Mouse (Mus musculus): ENCODE measurements at regions not wholly inside any gene's neighbourhood (a gene's known extent, or its start where the extent isn't known, plus 50 kb on each side); places are given as distances from the start of the nearest gene placed in this dataset.

- H3K9ac ChIP-seq = no peak overlapping the region
- no peak for TF ChIP-seq CTCF (IDR thresholded peaks at IDR 0.05; ENCODE audit: low read depth)
- DNase-seq = no peak
- WGBS = 91% methylated on average over 3 of the region's 3 CpGs
- ATAC-seq = no peak
- no peak overlapping the region for H3K4me2 ChIP-seq (ENCODE audit: low read depth)
- no peaks in the 10 kb centered on the region for H3K27me3 ChIP-seq (ENCODE audit: insufficient read depth, low read length)
- no peaks in the 10 kb centered on the region for H3K9me3 ChIP-seq (ENCODE audit: low read length)
- H3K4me3 ChIP-seq (ENCODE audit: low read depth, low read length) = no peak overlapping the region
- H3K27ac ChIP-seq (ENCODE audit: low read depth, low read length) = no peak overlapping the region
- no peaks in the 10 kb centered on the region; the same call in 1 of the 2 replicates for H3K4me1 ChIP-seq (ENCODE audit: insufficient read depth)
- H3K36me3 ChIP-seq (ENCODE audit: insufficient read depth) = no peaks in the 10 kb centered on the region
Measured at GRCm38 (mm10) chr14:25325887-25326286, 133.1 kb upstream of the Zmiz1 start.

DNA sequence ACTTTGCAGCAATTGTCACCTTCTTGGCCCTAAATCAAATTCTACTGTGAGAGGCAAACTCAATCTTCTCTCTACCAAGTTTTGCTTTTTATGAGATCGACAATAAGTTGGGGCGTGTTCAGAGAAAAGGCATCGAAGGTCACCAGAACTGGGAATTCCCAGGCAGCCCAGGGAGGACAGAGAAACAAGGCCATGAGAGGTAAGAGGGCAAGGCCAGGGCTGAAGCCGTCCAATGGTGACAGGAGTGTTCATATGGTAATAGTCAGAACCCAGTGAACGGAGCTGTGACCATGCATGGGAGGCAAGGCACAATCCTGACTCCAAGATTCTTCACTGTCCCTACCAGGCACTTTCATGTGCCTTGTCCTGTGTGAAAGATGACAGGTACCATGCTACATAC is 130.8 kb upstream of the Zmiz1 start:
- Histone ChIP-seq H3K27ac (ENCODE audit: low read depth, low read length) (no peak overlapping the region), H3K9me3 (ENCODE audit: low read length) (no peaks in the 10 kb centered on the region), H3K4me1 (ENCODE audit: insufficient read depth) (no peaks in the 10 kb centered on the region), H3K36me3 (ENCODE audit: insufficient read depth) (no peaks in the 10 kb centered on the region), H3K27me3 (ENCODE audit: insufficient read depth, low read length) (no peaks in the 10 kb centered on the region), H3K9ac (no peak overlapping the region), H3K4me2 (ENCODE audit: low read depth) (no peak overlapping the region), H3K4me3 (ENCODE audit: low read depth, low read length) (no peak overlapping the region)
- 93% methylated on average over 5 of the region's 5 CpGs for WGBS
- DNase-seq (no peak), ATAC-seq (no peak)
- no peak for TF ChIP-seq CTCF (IDR thresholded peaks at IDR 0.05; ENCODE audit: low read depth)

GRCm38 (mm10) chr14:25334186-25334585 is 124.8 kb upstream of the Zmiz1 start:
- Histone ChIP-seq H3K27ac (ENCODE audit: low read depth, low read length) (no peak overlapping the region), H3K4me3 (ENCODE audit: low read depth, low read length) (no peak overlapping the region), H3K9ac (no peak overlapping the region), H3K27me3 (ENCODE audit: insufficient read depth, low read length) (no peaks in the 10 kb centered on the region), H3K36me3 (ENCODE audit: insufficient read depth) (no peaks in the 10 kb centered on the region), H3K9me3 (ENCODE audit: low read length) (no peaks in the 10 kb centered on the region), H3K4me2 (ENCODE audit: low read depth) (no peak overlapping the region), H3K4me1 (ENCODE audit: insufficient read depth) (no peaks in the 10 kb centered on the region)
- TF ChIP-seq CTCF (IDR thresholded peaks at IDR 0.05; ENCODE audit: low read depth) = no peak
- no peak for DNase-seq
- WGBS = 96% methylated on average over 2 of the region's 2 CpGs
- ATAC-seq = no peak

- Histone ChIP-seq H3K36me3 (ENCODE audit: insufficient read depth) (no peaks in the 10 kb centered on the region), H3K4me1 (ENCODE audit: insufficient read depth) (no peaks in the 10 kb centered on the region), H3K27ac (ENCODE audit: low read depth, low read length) (no peak overlapping the region), H3K27me3 (ENCODE audit: insufficient read depth, low read length) (no peaks in the 10 kb centered on the region), H3K4me2 (ENCODE audit: low read depth) (no peak overlapping the region), H3K4me3 (ENCODE audit: low read depth, low read length) (no peak overlapping the region), H3K9ac (no peak overlapping the region), H3K9me3 (ENCODE audit: low read length) (no peaks in the 10 kb centered on the region)
- TF ChIP-seq CTCF (IDR thresholded peaks at IDR 0.05; ENCODE audit: low read depth) = no peak
- 98% methylated on average over 1 of the region's 1 CpGs for WGBS
- no peak for DNase-seq
- ATAC-seq = no peak
Measured at GRCm38 (mm10) chr14:25336875-25337274, 122.1 kb upstream of the Zmiz1 start.

- H3K27ac ChIP-seq (ENCODE audit: low read depth, low read length) = no peak overlapping the region
- no peaks in the 10 kb centered on the region for H3K27me3 ChIP-seq (ENCODE audit: insufficient read depth, low read length)
- ATAC-seq (no peak), DNase-seq (no peak)
- TF ChIP-seq CTCF (IDR thresholded peaks at IDR 0.05; ENCODE audit: low read depth) = no peak
- H3K9me3 ChIP-seq (ENCODE audit: low read length) = no peaks in the 10 kb centered on the region
- H3K4me1 ChIP-seq (ENCODE audit: insufficient read depth) = no peaks in the 10 kb centered on the region
- WGBS = 55% methylated on average over 9 of the region's 9 CpGs
- H3K4me2 ChIP-seq (ENCODE audit: low read depth) = no peak overlapping the region
- H3K4me3 ChIP-seq (ENCODE audit: low read depth, low read length) = no peak overlapping the region
- H3K36me3 ChIP-seq (ENCODE audit: insufficient read depth) = no peaks in the 10 kb centered on the region
- no peak overlapping the region for H3K9ac ChIP-seq
Measured at GRCm38 (mm10) chr14:25338404-25339051, 120.5 kb upstream of the Zmiz1 start.

- no peak overlapping the region for H3K4me2 ChIP-seq (ENCODE audit: low read depth)
- no peaks in the 10 kb centered on the region for H3K27me3 ChIP-seq (ENCODE audit: insufficient read depth, low read length)
- no peak overlapping the region for H3K27ac ChIP-seq (ENCODE audit: low read depth, low read length)
- H3K9ac ChIP-seq = no peak overlapping the region
- ATAC-seq (no peak), DNase-seq (no peak)
- 66% methylated on average over 9 of the region's 9 CpGs for WGBS
- H3K4me1 ChIP-seq (ENCODE audit: insufficient read depth) = no peaks in the 10 kb centered on the region
- no peak for TF ChIP-seq CTCF (IDR thresholded peaks at IDR 0.05; ENCODE audit: low read depth)
- H3K4me3 ChIP-seq (ENCODE audit: low read depth, low read length) = no peak overlapping the region
- H3K36me3 ChIP-seq (ENCODE audit: insufficient read depth) = no peaks in the 10 kb centered on the region
- no peaks in the 10 kb centered on the region for H3K9me3 ChIP-seq (ENCODE audit: low read length)
Measured at GRCm38 (mm10) chr14:25340845-25341244, 118.1 kb upstream of the Zmiz1 start.

DNA sequence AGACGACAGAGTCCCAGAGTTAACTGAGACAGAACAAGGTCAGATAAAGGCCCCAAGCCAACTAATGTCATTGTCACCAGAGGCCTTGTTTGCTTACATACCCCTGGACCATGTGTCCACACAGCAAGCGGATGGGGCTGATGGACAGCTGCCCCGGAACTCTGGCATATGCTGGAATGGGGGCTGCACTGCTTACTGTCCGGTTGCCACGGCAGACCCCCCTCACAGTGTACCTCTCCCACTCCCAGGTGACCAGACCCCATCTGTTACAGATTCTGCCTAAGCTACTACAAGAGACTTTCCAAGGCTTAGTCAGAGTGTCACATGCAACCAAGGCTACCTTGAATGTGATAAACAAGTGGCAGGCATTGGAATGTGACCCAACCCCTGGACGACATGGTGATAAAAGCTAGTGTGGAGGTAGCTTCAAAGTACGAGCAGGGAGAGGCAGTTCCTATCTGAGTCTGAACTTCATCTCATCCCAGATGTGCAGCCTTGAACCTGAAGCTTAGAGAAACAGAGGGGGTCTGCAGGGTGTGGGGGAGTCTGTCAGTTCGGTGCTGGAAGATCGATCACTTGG is 117.0 kb upstream of the Zmiz1 start:
- Histone ChIP-seq H3K9ac (no peak overlapping the region), H3K4me2 (ENCODE audit: low read depth) (no peak overlapping the region), H3K4me3 (ENCODE audit: low read depth, low read length) (no peak overlapping the region), H3K27me3 (ENCODE audit: insufficient read depth, low read length) (no peaks in the 10 kb centered on the region), H3K36me3 (ENCODE audit: insufficient read depth) (no peaks in the 10 kb centered on the region), H3K9me3 (ENCODE audit: low read length) (no peaks in the 10 kb centered on the region), H3K27ac (ENCODE audit: low read depth, low read length) (no peak overlapping the region), H3K4me1 (ENCODE audit: insufficient read depth) (no peaks in the 10 kb centered on the region)
- DNase-seq = no peak
- ATAC-seq = no peak
- TF ChIP-seq CTCF (IDR thresholded peaks at IDR 0.05; ENCODE audit: low read depth) = no peak
- WGBS = 81% methylated on average over 9 of the region's 9 CpGs

Data from forebrain, postnatal 0 days (tissue).